Mouse (Mus musculus) neural tube, embryonic 15.5 days (tissue): ENCODE data around the gene Spcs1. TPM values are rescaled to one million over a fixed set of nuclear protein-coding genes. Genes with fewer than 3 reads are reported as not detected.

Experiments used
- polyA plus RNA-seq: library from polyadenylated mRNA; unstranded; fragments of >200 nt; fragmentation: Nextera tagmentation; extraction: Ambion mirVana; gene quantifications from 2 replicates; pipeline ENCODE4 v1.2.1, GENCODE M21; 2015

The Spcs1 gene
- polyA plus RNA-seq, 1 experiment from 2014 or later = 381 TPM

Other genes starting within 250 kb of the Spcs1 start
- 23.0 and 25.2 TPM in 2 replicates for gene Tmem110, start 176.1 kb downstream of the Spcs1 start, polyA plus RNA-seq
- gene Mustn1, start 122.5 kb downstream of the Spcs1 start, polyA plus RNA-seq = 3.0 TPM in 2 replicates
- 0.08 and 0.18 TPM in 2 replicates for gene Itih4, start 115.2 kb downstream of the Spcs1 start, polyA plus RNA-seq
- 1.6 and 1.7 TPM in 2 replicates for gene Itih3, start 77.9 kb downstream of the Spcs1 start, polyA plus RNA-seq
- not detected in 2 replicates for gene Itih1, start 58.4 kb downstream of the Spcs1 start, polyA plus RNA-seq
- gene Nek4, start 50.3 kb downstream of the Spcs1 start, polyA plus RNA-seq = 15.8 and 16.6 TPM in 2 replicates
- 54.4 and 55.9 TPM in 2 replicates for gene Glt8d1, start 272 bp downstream of the Spcs1 start, polyA plus RNA-seq
- gene Pbrm1, start 17.5 kb upstream of the Spcs1 start, polyA plus RNA-seq = 102 and 106 TPM in 2 replicates
- gene Gnl3, start 17.5 kb upstream of the Spcs1 start, polyA plus RNA-seq = 53.6 and 72.9 TPM in 2 replicates
- gene Smim4, start 127.3 kb upstream of the Spcs1 start, polyA plus RNA-seq = 71.6 and 73.4 TPM in 2 replicates
- gene Nt5dc2, start 129.4 kb upstream of the Spcs1 start, polyA plus RNA-seq = 226 and 228 TPM in 2 replicates
- gene Stab1, start 167.0 kb upstream of the Spcs1 start, polyA plus RNA-seq = 16.9 and 18.1 TPM in 2 replicates
- gene Tnnc1, start 206.6 kb upstream of the Spcs1 start, polyA plus RNA-seq = 24.5 and 36.3 TPM in 2 replicates
- gene Nisch, start 215.3 kb upstream of the Spcs1 start, polyA plus RNA-seq = 309 and 327 TPM in 2 replicates
- 0.47 and 0.69 TPM in 2 replicates for gene Sema3g, start 216.2 kb upstream of the Spcs1 start, polyA plus RNA-seq
- gene Phf7, start 249.6 kb upstream of the Spcs1 start, polyA plus RNA-seq = 10.4 and 10.9 TPM in 2 replicates
- gene Bap1, start 249.8 kb upstream of the Spcs1 start, polyA plus RNA-seq = 93.3 and 96.1 TPM in 2 replicates